Mouse (Mus musculus) ovary, postnatal 10 days (tissue): Measurements from ENCODE around the gene Kif17.

Experiments
- DNase-seq: peaks from one replicate; pipeline ENCODE4 v3.0.0; 2022; ENCODE audit warnings: low spot score

Gene Kif17

DNA sequence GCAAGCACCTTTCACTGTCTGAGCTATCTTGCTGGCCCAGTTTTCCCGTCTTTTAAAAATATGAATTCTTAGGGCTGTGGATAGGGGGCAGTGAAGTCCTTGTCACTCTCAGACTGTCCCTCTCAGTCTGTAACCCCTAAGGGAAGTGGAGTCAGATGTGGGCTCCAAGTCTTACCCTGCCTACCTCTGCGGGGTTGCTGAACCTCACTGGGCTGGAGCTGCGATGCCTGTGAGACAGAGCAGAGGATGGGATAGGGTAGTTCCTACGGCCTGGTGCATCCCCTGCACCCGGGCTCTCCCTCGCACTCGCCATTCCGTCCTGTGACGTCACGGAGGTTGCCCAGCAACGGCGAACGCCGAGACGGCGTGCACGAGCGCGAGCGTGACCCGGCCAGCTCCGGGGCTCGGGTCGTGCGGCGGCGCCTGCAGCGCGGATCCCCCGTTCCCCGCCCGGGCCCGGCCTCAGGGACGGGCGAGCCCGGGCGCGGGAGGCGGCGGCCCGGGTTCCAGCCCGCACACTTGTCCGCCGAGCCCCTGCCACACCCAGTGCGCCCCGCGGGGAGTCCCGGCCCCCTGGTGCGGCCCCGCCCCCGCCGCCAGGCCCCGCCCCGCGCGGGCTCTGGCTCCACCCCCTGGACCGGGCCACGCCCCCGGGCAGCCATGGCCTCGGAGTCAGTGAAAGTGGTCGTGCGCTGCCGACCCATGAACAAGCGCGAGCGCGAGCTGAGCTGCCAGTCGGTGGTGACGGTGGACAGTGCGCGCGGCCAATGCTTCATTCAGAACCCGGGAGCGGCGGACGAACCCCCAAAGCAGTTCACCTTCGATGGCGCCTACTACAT, 11.8 kb downstream of the Kif17 start:
- DNase-seq = peak; percentile 90

GRCm38 (mm10) chr4:138267869-138268268, 17.6 kb downstream of the Kif17 start:
- no peak for DNase-seq

DNA sequence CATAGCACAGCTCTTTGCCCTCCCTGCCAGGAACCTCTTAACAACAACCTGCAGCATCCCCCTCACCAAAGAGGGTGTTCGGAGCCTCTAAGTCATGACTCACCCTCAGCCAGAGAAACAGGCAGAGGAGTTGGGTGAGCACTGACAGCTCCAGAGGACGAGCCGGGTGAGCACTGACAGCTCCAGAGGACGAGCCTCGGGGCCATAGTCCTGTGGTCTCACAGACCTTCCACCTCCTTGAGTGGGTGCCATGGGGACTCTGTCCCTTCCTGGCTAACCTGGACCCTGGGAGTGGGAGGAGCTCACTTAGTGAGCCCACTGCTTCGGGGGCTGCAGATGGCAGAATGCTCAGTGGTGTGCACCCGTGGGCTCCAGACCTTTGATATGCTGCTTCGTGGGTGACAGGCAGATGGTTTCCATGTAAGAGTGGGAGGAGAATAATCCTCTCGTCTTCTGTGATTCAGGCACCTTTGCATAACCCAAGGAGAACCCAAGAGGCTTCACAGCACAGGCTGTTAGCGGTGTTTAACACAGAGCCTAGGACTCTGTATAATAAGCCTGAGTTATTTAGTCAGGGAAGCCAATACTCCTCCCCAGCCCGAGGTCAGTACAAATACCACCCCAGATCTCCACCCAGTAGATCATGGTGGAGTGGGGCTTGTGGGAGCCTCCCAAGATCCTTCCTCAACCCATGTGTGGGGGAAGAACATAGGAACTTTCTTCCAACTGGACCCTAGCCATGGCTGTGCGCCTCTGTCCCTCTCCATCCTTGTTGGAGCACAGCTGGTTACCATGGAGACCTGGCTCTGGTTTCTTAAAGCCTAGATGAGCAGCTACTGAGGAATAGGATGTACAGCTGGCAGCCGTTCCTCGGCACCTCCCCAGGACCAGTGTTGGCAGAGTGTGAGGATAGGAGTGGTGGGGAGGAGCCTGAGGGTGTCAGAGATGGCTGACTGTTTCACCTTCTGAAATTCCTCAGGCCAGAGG, 22.1 kb downstream of the Kif17 start:
- no peak for DNase-seq

DNA sequence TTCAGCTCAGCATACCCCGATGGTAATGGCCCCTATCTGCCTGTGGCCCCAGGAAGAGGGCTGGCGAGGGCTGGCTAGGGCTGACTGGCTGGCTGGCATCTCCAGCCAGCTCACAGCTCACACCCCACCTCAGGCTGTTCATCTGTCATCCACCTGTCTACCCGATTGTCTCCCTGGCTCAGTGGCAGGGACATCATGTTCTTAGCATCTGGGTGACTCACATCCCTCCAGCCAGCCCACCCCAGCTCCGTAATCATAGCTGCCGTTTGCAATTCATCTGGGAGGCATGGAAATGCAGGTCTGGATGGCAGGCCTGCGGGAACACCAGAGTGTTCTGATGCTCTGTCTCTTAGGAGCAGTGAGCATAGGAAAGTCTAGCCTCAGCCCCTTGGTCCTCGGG, 28.1 kb downstream of the Kif17 start:
- no peak for DNase-seq

DNA sequence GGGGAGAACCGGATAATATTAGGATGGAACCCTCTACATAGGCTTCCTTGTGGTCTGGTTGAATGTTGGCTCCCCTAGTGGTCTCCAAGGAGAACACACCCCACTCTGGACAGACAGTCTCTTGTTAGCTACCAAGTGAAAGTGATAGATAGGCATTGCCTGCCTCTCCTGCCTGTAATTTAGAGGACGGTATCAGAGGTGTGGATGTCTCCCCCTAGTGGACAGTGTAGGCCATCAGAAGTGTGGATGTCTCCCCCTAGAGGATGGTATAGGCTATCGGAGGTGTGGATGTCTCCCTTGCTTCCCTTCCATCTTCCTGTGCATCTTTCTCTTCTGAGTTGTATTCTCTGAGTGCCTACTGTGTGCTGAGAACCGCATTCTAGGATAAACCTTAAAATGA, 32.6 kb downstream of the Kif17 start:
- no peak for DNase-seq

GRCm38 (mm10) chr4:138286411-138286810, 36.2 kb downstream of the Kif17 start:
- no peak for DNase-seq

GRCm38 (mm10) chr4:138288691-138289090, 38.5 kb downstream of the Kif17 start:
- no peak for DNase-seq

DNA sequence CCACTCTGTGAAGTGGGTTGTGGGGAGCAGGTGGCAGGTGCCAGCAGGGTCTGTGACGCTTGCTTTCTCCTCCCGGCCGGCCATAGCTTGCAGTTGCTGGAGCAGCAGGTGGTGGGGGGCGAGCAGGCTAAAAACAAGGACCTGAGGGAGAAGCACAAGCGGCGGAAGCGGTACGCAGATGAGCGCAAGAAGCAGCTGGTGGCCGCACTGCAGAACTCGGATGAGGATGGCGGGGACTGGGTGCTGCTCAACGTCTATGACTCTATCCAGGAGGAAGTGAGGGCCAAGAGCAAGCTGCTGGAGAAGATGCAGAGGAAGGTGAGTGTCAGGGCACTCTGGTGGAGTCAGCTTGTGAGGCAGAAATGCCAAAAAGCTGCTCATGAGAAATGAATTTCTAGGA, 41.8 kb downstream of the Kif17 start:
- DNase-seq = no peak

DNA sequence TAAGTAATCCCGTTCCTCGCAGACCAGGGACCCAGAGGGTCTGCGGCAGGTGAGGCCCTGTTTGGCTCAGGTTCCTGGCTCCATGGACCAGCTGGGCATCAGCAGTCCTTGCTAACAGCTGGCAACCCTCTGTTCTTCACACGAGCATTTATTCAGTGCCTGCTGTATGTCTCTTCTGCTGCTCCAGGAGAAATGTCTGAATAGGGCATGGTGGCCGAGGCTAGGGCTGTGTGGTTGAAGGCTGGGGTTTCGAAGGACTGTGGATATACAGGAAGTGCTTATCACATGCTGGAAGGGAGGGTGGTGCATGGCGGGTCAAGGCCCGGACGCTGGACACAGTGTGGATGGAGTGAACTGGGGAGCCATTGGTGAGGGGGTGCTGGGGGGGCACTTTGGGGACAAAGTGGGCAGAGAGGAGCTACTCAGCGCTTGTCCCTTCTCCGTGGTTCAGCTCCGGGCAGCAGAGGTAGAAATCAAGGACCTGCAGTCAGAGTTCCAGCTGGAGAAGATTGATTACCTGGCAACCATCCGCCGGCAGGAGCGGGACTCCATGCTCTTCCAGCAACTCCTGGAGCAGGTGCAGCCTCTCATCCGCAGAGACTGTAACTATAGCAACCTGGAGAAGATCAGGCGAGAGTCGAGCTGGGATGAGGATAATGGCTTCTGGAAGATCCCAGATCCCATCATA, 43.2 kb downstream of the Kif17 start:
- no peak for DNase-seq

GRCm38 (mm10) chr4:138293949-138294550, 43.8 kb downstream of the Kif17 start:
- no peak for DNase-seq

- DNase-seq = no peak
Observed at GRCm38 (mm10) chr4:138301271-138301780, 51.1 kb downstream of the Kif17 start.

DNA sequence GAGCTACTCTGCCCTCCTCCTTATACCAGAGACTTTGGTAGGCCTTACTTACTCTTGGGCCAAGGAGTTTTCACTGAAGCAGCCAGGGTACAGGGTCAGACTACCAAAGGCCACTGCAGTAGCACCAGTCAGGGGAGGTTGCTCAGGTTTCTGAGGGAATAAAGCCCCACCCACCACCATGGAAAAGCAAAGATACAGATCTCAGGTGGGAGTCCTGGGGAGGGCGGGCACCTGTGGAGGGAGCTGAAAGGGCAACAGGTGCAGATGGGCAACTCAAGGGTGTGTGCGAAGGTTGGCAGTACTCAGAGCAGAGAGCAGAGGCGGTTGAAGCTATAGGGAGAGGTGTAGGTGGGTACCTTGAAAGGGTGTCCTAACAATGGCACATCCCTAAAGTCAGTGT, 52.8 kb downstream of the Kif17 start:
- DNase-seq = no peak

GRCm38 (mm10) chr4:138303742-138304141, 53.5 kb downstream of the Kif17 start:
- no peak for DNase-seq

DNA sequence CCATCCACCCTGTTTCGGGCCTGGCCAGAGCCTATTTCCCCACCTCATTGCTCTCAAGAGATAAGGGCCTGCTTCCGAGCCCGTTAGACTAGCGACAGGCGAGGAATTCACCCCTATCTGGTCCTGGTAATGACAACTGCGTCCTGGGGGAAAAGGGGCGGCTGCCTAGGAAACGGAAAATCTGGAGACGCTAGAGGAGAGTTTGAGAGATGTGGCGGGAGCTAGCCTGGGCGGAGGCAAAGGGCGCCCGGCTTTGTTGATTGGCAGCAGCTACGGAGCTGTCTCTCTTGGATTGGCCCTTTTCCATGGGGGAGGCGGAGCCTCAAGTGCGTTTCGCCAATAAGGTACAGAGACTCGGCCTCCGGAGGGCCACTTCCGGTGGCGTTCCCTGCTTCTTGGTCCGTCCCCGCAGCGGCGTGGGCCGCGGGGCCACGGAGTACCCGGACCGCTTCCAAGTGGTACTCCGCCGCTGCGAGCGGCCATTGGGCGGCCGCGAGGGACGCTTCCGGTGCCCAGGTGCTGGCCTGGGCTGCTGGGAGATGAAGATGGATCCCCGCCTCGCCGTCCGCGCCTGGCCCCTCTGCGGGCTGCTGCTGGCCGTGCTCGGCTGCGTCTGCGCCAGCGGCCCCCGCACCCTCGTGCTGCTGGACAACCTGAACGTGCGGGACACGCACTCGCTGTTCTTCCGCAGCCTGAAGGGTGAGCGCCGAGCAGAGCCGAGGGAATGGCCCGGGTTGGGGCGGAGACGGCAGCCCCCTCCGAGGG, 54.3 kb downstream of the Kif17 start, which contains the start of gene Ddost:
TSS of gene Ddost (plus strand) at position 391 of the 765 bp plus-strand sequence.
- peak; percentile 83 for DNase-seq

DNA sequence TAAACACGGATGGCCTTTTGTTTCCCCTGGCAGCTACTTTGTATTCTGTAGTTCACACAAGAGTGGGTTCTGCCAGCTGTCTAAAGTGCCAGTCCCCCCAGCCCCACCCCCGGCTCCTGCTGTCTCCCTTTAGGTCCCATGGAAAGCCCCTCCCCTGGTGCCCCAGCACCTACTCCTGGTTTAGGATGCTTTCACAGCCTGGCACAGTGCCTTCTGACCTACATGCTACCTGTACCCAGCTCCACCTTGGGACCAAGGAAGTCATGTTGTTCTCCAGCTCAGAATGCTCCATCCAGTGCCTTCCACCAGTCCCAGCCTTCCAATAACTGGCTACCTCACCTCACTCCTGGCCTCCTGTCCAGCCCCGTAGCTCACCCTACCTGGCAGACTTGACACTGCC, 56.8 kb downstream of the Kif17 start:
- DNase-seq = no peak

DNA sequence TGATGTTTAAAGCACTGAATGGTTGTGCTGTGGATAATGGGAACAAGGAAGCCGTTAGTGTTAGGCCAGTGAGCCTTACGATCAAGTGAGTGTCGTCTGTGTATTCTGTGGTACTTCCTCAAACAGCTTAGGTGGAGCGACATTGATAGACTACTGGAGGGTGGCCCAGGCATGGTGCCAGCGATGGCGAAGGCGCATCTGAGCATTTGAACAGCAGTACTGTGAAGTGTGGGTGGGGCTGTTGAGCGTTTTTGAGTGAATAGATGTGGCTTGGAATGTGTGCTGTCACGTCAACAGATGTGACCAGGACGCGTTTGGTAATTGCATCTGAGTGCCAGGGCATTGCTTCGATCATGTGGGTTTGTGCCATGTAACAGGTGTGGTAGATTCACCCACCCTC, 57.5 kb downstream of the Kif17 start:
- no peak for DNase-seq

DNA sequence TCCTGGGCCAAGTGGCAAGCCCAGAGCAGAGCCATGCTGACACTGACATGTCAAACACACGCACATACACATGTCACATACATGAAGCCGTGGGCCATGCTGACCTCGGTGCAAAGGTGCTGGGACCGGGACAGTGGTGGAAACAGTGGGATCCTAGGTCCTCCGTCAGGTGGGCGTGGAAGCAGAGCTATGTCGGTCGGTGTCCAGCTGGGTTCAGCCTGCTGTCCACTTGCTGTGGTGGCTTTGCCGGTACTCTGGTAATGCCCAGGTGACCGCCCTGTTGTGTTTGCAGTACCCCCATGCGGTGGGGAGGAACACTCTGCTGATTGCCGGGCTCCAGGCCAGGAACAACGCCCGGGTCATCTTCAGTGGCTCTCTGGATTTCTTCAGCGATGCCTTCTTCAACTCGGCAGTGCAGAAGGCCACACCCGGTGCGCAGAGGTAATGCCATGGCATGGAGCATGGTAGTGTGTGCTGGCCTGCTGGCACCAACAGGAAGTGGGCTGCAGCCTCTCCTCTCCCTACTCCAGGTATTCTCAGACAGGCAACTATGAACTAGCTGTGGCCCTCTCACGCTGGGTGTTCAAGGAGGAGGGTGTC, 60.2 kb downstream of the Kif17 start:
- DNase-seq = no peak

- DNase-seq = no peak
Observed at GRCm38 (mm10) chr4:138311595-138311994, 61.4 kb downstream of the Kif17 start.

- no peak for DNase-seq
Observed at GRCm38 (mm10) chr4:138312105-138312504, 61.9 kb downstream of the Kif17 start.

DNA sequence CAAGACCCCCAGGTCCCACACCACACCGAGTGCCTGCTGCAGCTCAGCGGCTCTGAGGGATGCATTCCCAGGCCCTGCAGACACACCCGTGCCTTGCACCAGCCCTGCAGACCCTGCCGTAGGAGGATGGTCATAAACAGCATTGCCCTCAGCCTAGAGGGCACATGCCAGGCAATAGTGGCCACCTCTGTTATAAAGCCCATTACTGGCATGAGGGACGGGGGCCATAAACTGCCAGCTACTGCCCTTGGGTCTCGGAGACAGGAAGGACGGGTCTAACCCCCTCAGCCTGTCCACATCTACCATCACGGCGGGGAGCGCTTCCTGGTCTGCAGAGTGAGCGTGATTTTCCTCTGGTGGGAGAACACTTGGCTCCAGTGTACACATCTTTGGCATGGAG, 62.8 kb downstream of the Kif17 start:
- DNase-seq = no peak
